Mouse (Mus musculus): ENCODE data around the gene Psma5. TPM values are rescaled to one million over a fixed set of nuclear protein-coding genes. Genes with fewer than 3 reads are reported as not detected.
A peak's percentile ranks its signal among the peaks of the same experiment; 100 is the strongest.
"Not testable (repeated sequence)": the region's sequence is repeated elsewhere in the genome, so short reads cannot be mapped to it uniquely, and the experiment has no call there.

Psma5 gene
- total RNA-seq (2021), result 100 to 1,000 TPM; 126 to 128 TPM
- long read RNA-seq, experiment 1, transcript Psma5-201 (9 exons, 1,239 nt), result major isoform, 148 of 168 reads
- long read RNA-seq, experiment 1, partial matches to known transcripts, result 7 of 168 reads
- long read RNA-seq, experiment 1, other reads (novel, unspliced or antisense), result 13 of 168 reads
- long read RNA-seq, experiment 2, transcript Psma5-201 (9 exons, 1,239 nt), result major isoform, 144 of 162 reads
- long read RNA-seq, experiment 2, partial matches to known transcripts, result 9 of 162 reads
- long read RNA-seq, experiment 2, other reads (novel, unspliced or antisense), result 9 of 162 reads

DNA sequence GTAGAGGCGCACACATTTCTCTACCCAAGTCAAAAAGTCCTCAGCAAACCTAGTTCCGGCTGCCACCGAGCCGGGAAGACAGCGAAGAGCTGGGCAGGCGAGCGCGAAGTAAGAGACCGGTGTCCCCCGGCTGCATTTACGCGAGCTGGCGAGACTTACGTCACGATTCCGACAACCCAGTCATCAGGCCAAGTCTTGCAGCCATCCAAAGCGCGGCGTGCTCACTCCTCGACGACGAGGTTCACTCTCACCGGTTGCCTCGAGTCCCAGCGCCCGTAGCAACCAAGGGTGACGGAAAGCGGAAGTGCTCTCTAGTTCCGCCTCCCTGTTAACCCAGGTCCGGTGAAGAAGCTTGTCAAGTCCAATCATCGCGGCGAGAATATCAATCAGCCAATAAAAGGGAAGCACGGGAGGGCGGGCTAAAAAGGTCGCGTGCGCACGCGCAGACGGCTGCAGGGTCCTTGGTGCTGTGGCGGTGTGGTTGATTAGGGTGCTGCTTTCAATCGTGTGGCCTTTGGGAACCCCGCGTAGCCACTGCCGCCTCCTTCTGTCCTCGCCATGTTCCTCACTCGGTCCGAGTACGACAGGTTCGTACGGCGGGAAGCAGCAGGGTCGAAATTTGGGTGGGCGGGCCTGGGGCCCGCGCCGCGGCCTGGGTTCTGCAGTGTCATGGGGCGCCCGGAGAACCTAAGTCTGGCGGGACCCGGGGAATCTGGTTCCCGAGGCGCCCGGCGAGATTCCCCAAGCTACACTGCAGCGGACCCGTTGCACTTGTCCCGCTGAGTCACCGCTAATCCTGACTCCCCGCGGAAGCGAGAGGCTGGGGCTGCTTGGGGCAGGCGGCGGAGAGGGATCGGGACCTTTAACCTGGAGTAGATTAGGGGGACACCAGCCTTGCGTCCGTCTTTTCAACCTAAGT is at the start of gene Psma5:
Gene Psma5 (plus strand): TSS at position 208 of the 919 bp plus-strand sequence.
- DNase-seq (ENCODE audit: low spot score in 2 of 2), result peak; percentile 90 to 95

DNA sequence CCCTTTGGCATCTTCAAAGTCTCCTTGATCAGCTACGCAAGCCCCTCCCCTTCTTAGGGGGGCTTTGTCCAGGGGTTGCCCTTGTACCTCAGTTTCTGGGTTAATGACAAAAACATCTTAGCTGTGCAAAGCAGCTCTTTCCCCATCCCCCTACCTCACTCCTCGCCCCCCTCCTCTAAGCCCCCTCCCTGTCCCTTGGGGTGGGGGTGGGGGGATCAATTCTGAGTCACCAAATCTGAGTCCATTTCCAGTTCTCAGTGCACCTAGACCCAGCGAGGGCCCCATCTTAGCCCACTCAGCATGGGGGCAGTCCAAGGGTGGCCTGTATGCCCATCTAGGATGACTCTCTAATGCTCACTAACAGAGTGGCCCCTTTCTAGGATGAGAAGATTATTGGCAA is 47.7 kb upstream of the Psma5 start:
- no peak for DNase-seq (ENCODE audit: low spot score in 2 of 2)

DNA sequence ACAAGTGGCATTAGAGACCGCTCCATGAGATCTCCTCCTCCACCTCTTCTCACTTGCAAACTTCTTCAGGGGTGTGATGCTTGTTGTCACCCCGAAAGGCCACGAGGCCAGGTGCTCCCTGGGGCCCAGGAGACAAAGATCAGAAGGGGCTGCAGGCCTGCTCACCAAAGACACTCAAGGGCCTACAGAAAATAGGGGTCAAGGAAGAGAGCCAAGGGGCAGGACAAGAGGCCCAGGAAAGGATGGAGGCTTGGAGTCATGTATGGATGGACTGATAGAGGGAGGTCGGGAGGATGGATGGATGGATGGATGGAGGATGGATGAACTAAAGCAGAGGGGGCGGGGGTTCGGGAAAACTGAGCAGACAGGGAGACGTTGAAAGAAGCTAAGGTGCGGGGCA is 47.2 kb upstream of the Psma5 start:
- no peak for DNase-seq (ENCODE audit: low spot score in 2 of 2)

DNA sequence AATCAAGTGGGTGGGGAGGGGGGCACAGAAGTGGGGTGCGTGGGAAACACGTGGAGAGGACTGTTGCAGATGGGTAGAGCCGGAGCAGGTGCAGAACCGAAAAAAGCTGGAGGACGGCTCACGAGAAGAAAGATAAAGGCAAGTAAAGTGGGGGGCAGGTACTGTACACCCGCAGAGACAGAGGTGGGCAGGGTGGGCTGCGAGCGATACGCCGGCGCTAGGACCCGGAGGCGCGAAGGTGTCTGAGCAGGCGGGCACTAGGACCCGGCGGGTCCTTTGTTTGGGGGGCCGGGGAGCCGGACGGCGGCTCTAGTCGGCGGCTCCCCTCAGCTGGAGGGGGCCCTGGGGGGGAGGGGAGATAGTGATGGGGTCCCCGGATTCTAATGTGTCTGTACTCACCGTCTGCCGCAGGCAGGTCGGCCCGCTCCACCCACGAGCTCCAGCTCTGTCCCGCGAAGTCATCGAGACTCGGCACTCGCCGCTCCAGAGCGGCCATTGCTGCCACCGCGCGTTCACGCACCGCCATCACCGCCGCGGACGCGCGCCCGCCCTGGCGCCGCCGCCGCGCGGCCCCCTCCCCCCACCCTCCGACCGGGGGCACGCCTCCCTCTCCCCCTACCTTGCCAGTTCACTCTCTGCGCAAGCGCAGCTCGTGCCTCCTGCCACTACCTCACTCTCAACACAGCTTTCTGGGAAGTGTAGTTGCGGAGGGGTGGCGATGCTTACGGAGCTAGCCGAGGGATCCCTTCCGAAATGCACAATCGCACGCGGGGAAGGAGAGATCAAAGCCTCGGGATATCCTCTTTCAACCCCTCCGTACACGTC is 46.6 kb upstream of the Psma5 start:
- DNase-seq (ENCODE audit: low spot score in 2 of 2), result peak; percentile 84 to 90

DNA sequence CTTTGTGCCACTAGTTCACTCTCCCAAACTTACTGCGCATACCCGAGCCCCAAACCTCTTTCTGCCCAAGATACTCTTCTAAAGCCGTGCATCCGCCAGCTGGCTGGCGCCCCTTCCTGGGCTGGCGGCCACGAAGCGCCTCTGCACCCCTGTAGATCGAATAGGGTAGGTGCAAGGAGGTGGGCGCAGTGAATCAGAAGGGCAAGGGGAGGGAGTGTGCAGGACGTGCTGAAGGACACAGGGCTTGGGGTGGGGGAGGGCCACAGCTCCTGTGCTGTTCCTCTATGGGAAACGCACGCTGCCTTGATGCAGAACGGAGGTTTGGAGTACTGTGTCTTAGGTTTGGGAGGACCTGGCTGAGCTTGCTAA is 46.0 kb upstream of the Psma5 start, which contains the start of gene Atxn7l2:
Gene Atxn7l2 (minus strand): TSS at position 164 of the 369 bp plus-strand sequence.
- DNase-seq (ENCODE audit: low spot score in 2 of 2), result peak in 1 of 2 experiments; percentile 54

DNA sequence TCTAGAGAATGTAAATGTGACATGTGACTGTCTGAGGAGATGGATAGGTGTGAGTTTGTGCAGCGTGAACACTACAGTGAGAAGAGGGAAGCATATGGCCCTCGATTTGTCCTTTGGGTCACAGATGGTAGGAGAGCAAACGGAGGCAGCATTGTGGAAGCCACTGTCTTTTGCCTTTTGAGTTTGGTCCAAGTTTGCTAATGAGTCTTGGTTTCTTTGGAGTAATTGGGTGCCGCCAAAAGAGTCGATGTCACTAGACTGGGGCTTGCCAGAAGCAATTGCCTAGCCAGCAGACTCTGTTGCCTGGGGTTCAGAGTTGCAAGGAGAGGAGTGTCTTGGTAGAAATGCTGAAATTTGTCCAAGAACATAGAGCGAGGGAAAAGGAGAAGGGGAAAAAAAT is 44.9 kb upstream of the Psma5 start:
- no peak for DNase-seq (ENCODE audit: low spot score in 2 of 2)

DNA sequence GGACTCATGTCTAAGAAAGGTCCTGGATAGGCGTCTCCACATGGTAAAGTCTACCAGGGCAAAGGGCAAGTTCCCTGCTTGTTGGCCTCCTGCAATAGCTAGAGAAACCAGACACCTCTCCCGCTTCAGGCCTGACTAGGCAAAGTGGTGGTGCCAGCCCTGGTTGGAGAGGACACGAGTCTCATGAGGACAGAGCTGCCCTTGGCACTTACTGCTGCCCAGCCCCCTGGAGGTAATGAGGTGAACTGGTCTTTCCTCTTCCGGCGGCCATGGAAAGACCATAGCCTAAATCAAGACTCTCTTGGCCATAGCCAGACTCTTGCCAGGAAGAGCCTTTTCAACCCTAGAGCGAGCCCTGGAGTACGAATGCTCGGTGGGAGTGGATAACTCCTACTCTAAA is 44.3 kb upstream of the Psma5 start:
- DNase-seq (ENCODE audit: low spot score in 2 of 2), result peak in 1 of 2 experiments; percentile 38

DNA sequence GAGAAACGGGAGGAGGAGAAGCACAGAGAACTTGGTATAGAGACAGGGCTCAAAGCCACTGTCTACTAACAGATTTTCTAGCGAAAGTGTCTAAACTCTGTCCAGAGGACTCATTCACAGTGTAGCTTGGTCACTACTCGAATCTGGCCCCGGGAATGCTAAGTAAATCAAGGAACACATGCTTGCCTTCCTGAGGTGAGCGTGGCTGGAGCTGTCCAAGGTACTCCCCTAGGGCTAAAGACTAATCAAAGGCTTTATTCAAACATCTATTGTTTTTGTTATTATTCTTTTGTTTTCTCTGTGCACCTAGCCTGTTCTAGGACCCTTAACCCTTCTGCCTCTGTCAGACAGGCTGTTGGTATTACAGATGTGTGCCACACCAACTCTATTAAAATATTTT is 42.0 kb upstream of the Psma5 start:
- DNase-seq (ENCODE audit: low spot score in 2 of 2), result peak in 1 of 2 experiments; percentile 28

DNA sequence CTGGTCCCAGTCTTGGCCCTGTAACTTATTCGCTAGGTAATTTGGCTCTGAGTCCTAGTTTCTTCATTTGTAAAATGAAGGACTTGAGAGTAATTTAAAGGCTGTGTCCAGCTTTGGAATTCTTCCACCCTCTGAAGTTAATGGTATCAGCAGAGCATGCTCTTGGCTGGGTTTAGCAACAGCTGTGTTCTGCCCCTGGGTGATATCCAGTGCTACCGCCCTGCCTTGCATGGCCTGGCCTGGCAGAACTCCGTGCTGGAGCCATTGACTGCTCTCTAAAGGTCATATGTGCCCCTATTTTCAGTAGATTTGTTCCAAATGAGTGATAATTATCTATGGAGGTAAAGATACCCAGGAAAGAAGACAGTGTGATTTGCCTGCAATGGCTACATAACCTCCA is 36.1 kb upstream of the Psma5 start:
- peak in 1 of 2 experiments; percentile 29 for DNase-seq (ENCODE audit: low spot score in 2 of 2)

DNA sequence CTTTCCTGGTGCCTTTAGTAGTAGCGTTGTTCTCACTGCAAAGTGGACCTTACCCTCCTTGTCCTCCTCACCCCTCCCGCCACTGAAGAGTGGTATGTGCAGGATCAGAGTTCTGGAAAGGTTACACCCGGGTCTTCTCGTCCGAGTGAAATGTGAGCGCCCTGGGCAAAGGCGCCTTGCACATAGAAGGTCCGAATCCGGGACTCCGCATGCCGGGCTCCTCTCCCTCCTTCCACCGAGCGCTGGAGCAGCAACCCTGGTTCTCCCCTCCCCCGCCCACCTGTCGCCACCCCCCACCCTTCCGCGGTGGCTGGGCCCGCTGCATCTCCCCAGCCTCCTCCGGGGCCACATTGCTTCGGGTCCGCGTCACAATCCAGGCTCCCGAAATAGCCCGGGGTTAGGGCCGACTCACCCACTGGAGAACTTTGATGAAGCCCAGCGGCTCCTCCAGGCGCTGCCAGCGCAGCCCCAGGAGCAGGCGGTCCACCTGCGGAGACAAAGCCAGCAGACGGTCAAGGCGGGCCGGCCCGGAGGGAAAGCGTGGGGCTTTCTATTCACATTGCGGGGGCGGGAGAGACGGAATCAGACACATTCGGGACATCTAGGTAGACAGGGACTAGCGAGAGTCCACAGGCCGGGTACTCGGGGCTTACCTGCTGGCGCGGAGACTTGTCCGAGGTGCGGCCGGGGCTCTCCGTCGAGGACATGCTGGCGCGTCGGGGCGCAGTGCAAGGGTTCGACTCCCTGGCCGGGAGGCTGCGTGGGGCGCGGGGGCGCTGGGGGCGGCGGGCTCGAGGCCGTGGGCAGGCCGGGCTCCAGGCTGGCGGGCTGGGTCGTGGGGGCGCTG is 30.8 kb upstream of the Psma5 start:
- peak in 1 of 2 experiments; percentile 46 for DNase-seq (ENCODE audit: low spot score in 2 of 2)

DNA sequence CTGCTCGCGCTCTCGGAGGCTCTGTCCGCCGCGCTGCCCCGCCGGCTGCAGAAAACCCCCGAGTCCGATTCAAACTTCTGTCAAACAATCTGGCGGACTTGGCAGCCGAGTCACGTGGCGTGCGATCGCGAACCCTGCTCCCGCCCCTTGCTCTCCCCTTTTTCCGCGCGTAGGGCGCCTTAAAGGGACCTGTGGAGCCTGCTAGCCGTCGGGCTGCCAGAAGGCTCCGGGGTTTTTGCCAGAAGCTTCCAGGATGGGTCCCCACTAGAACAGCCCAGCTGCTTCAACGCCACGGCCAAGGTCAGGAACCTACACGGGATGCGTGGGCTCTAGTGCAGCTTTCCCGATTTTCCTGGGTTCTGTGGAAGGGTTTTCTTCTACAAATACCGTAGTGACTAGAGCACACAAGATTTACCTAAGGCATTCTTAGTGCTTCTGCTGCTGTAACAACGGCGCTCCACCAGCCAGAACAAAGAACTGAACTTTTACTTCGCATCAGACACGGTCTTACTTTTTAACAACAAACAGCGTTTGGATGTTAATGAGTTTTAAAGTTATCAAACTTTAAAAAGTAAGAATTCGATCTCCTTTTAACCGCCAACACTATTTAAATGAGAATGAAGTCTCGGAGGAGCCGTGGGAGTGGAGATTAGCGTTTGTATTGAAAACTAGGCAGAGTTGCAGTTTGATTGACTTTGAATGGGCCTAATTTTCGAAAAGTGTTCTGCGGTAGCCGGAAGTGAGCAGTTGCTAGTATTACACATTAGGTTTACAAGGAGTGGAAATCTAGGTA is 30.0 kb upstream of the Psma5 start, which contains the start of gene Sypl2:
Gene Sypl2 (minus strand): TSS at position 91 of the 793 bp plus-strand sequence.
- DNase-seq (ENCODE audit: low spot score in 2 of 2), result peak in 1 of 2 experiments; percentile 65

DNA sequence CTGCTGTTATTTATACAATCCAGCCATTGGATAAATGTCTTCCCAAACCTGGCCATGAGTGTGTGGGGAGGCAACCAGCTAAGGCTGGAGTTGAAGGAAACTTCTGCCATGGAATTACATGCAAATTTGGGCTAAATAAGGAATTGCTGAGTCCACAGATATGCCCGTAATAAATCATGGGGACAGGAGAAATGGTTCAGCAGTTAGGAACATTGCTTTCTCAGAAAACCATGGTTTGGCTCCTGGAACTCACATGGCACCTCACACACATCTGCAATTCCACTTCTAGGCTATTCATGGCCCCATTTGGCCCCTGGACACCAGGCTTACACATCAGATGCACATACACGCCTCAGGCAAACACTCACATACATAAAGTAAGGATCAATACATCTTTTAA is 29.2 kb upstream of the Psma5 start:
- no peak for DNase-seq (ENCODE audit: low spot score in 2 of 2)

DNA sequence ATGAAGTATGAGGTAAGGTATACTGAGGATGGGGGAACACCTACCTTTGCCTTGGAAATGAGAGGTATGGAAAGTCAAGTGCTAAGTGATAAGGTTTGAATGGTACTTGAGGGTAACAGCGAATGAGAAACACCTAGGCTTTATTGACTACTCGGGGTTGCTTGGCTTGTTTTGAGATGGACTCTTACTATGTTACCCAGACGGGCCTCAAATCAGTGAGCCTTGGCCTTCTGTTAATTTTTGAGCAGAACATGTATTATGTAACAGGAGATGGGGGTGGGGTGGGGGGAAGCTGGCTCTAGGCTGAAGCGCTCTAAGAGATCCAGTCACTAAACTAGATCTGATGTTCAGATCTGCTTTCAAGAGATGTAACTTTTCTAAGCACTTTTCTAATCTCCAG is 25.1 kb upstream of the Psma5 start:
- DNase-seq (ENCODE audit: low spot score in 2 of 2), result no peak

DNA sequence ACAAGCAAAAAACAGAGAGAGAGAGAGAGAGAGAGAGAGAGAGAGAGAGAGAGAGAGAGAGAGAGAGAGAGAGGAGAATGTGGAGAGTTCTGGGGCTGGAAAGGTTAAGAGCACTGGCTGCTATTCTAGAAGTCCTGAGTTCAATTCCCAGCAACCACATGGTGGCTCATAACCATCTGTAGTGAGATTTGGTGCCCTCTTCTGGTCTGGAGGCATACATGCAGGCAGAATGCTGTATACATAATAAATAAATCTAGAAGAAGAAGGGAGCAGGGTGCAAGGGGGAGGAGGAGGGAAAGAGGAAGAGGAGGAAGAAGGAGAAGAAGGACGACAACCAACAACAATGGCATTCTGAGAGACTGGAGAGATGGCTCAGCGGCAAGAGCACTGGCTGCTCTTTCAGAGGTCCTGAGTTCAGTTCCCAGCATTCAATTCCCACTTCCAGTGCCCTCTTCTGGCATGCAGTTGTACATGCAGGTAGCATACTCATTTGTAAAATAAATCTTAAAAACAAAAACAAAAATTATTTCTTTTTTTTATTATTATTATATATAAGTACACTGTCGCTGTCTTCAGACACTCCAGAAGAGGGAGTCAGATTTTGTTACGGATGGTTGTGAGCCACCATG is 19.1 kb upstream of the Psma5 start:
- not testable (repeated sequence) for DNase-seq (ENCODE audit: low spot score in 2 of 2)

DNA sequence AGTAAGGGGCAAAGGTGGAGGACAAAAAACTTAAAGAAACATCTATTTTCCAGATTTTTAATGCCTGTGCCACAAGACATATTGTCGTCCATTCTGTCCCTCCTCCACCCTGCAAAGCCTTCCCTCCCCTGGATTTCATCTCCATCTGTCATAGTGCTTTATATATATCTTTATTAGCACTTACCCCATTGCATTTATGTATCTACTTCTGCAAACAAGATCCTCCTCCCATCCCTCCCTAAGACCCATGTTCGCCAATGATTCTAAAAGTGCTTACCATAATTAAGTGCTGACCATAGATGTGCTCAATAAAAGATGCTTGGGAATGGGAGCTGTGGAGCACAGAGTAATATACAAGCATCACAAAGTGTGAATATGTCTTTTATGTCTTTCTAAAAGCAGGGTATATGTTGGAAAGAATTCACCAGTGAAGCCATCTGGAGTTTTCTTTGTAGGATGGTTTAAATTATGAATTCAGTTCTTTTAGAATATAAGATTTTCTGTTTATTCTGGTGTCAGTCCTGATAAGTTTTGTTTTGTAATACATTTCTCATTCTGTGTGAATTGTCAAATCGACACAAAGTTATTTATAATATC is 15.4 kb upstream of the Psma5 start:
- no peak for DNase-seq (ENCODE audit: low spot score in 2 of 2)

DNA sequence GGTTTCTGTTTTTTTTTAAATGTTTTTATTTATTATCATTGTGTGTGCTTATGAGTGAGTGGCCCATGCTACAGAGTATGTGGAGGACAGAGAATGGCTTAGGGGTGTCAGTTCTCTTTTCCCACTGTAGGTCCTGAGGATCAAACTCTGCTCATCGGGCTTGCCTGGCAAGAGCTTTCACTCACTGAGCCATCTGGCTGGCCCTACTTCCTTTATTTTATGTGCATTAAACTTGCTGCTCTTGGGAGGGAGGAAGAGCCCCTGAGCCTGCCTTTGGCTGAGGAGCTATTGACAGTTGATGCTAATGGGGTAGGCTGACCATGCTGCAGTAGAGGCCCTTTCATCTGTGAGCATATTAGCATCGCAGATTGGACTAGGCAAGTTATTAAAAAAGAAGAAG is 9.9 kb upstream of the Psma5 start:
- DNase-seq (ENCODE audit: low spot score in 2 of 2), result no peak

DNA sequence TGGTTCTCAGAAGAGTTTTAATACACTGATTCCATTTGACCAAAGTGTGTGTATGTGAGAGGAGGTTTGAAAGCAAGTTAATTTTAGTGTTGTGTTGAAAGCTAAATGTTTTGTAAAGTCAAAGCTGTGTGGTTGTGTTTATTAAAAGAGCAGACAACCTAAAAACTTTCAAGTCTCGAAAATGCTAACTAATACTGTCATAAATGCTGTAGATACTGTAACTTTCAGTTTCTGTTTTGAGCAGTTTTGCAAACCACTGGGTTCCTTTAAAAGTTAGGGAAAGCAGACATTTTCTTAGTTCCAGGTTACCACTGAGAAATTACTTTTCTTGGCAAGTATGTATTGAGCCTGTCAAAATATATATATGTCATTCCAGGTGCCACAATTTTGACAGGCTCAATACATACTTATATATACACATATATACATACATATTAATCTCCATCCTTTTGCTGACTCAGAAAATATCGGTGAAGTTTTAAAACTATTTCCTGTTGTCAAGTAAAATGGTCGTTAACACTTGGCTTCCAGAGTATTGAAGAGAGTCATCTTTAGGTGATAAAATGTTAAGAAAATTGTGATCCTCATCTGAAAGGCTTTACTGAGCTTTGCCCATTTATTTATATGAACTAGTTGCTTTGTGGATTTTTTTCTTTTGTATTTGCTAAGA is 1.2 kb downstream of the Psma5 start:
- DNase-seq (ENCODE audit: low spot score in 2 of 2), result no peak

DNA sequence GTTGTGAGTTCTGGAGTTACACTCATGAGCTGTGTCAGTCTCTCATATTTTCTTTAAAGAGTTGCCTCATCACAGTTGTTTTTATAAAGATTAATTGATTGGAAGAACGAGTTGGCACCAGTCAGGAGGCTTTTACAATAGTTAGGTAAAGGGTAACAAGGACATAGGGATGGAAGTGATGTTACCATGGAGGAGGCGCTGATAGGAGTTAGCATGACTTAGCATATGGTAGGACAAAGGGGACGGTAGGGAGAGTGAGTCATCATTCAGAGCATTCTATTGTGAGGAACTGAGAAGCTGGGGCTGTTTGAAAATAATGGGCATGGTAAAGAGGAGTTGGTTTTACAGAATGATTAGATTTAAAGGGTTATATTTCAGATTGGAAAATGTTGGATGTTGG is 2.6 kb downstream of the Psma5 start:
- DNase-seq (ENCODE audit: low spot score in 2 of 2), result no peak
